Mouse (Mus musculus): ENCODE measurements around the gene Ado. TPM values are rescaled to one million over a fixed set of nuclear protein-coding genes. Genes with fewer than 3 reads are reported as not detected.

The Ado gene
- polyA plus RNA-seq, 1 experiment from 2014 or later = 48.5 TPM

DNA sequence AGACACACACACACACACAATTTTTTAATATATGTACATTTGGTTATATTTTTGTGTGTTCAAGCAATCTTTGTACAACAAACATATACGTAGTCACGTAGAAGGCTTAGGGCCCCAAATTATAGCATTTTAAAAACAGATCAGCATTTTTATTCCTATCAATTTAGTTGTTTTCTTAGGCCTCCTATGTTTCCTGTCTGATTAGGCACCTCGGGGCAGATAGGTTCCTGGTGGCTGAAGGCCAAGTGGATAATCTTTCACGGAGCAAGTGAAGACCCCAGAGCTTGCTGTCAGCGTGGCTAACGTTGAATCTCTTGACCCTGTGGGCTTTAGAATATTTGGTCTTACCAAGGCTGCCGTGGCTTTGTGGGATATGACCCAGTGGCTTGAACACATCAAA lies 20.8 kb upstream of the Ado start:
- Histone ChIP-seq H3K4me2 (ENCODE audit: low read length) (no peak overlapping the region), H3K36me3 (ENCODE audit: control insufficient read depth, insufficient read depth, low read length) (no peaks in the 10 kb centered on the region), H3K4me1 (ENCODE audit: control insufficient read depth in 2 of 2, insufficient read depth in 2 of 2, low read length in 2 of 2) (peaks cover 0 to 9% of the 10 kb centered on the region in 2 experiments; a peak in 3 of 4 replicates), H3K27ac (replicated peaks in 1 of 2; ENCODE audit: control insufficient read depth in 1 of 2, insufficient read depth in 1 of 2, low read depth in 2 of 2, low read length in 2 of 2) (no peak overlapping the region), H3K9me3 (ENCODE audit: control insufficient read depth, low read length) (no peaks in the 10 kb centered on the region), H3K27me3 (ENCODE audit: control insufficient read depth, insufficient read depth, low read length) (no peaks in the 10 kb centered on the region), H3K9ac (ENCODE audit: low read length) (no peak overlapping the region), H3K4me3 (ENCODE audit: control insufficient read depth in 1 of 2, insufficient read depth in 1 of 2, low read depth in 1 of 2, low read length in 2 of 2) (no peak overlapping the region)
- ATAC-seq (ENCODE audit: insufficient number of reproducible peaks, insufficient read depth, low FRiP score, low read depth) = no peak
- WGBS = 49% methylated on average over 7 of the region's 7 CpGs

DNA sequence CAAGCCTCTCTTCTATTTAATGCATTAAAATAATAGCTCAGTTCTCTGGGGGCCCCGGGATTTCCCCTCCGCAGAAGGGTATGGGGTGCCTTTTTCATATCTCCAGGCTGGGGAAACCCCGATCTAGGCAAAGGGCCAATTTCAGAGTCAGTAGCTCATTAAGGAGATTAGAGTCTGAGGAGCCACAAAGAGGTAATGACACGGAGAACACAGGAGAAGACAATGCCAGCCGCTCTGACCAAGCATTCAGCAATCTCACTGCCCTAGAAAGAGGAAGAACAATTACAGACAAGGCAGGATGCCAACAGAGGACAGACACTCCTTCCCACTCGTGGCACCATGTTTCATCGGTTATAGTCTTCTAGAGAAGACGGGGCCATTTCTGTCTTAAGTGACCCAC lies 17.3 kb upstream of the Ado start:
- WGBS = 59% methylated on average over 8 of the region's 8 CpGs
- Histone ChIP-seq H3K9me3 (ENCODE audit: control insufficient read depth, low read length) (no peaks in the 10 kb centered on the region), H3K4me1 (ENCODE audit: control insufficient read depth in 2 of 2, insufficient read depth in 2 of 2, low read length in 2 of 2) (peaks cover 0 to 2% of the 10 kb centered on the region in 2 experiments; a peak in 1 of 4 replicates), H3K4me2 (ENCODE audit: low read length) (no peak overlapping the region), H3K27me3 (ENCODE audit: control insufficient read depth, insufficient read depth, low read length) (no peaks in the 10 kb centered on the region), H3K36me3 (ENCODE audit: control insufficient read depth, insufficient read depth, low read length) (no peaks in the 10 kb centered on the region), H3K27ac (replicated peaks in 1 of 2; ENCODE audit: control insufficient read depth in 1 of 2, insufficient read depth in 1 of 2, low read depth in 2 of 2, low read length in 2 of 2) (no peak overlapping the region), H3K4me3 (ENCODE audit: control insufficient read depth in 1 of 2, insufficient read depth in 1 of 2, low read depth in 1 of 2, low read length in 2 of 2) (no peak overlapping the region), H3K9ac (ENCODE audit: low read length) (no peak overlapping the region)
- ATAC-seq (ENCODE audit: insufficient number of reproducible peaks, insufficient read depth, low FRiP score, low read depth) = no peak

DNA sequence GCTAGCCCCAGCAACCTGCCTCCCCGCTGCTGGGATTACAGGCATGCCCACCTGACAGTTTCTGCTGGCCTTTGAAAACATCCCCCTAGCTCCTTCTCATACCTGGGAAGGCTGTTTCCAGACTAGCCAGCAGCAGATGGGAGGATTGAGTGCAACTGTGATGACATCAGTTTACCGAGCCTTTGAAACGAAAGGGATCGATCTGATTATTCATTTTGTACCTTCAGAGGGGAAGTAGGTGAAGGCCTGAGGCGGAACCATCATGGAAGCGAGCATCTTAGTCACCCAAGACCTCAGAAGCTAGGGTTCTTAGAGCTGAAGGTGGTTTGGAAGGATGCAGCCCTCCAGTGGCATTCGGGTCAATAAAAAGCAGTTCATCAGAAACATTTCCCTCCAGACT lies 15.8 kb upstream of the Ado start:
- no peaks in the 10 kb centered on the region for H3K36me3 ChIP-seq (ENCODE audit: control insufficient read depth, insufficient read depth, low read length)
- H3K27ac ChIP-seq (replicated peaks in 1 of 2; ENCODE audit: control insufficient read depth in 1 of 2, insufficient read depth in 1 of 2, low read depth in 2 of 2, low read length in 2 of 2) = no peak overlapping the region
- no peaks in the 10 kb centered on the region for H3K27me3 ChIP-seq (ENCODE audit: control insufficient read depth, insufficient read depth, low read length)
- no peak for ATAC-seq (ENCODE audit: insufficient number of reproducible peaks, insufficient read depth, low FRiP score, low read depth)
- H3K9me3 ChIP-seq (ENCODE audit: control insufficient read depth, low read length) = no peaks in the 10 kb centered on the region
- WGBS = 86% methylated on average over 7 of the region's 7 CpGs
- no peak overlapping the region for H3K4me3 ChIP-seq (ENCODE audit: control insufficient read depth in 1 of 2, insufficient read depth in 1 of 2, low read depth in 1 of 2, low read length in 2 of 2)
- H3K4me1 ChIP-seq (ENCODE audit: control insufficient read depth in 2 of 2, insufficient read depth in 2 of 2, low read length in 2 of 2) = no peaks in the 10 kb centered on the region
- H3K4me2 ChIP-seq (ENCODE audit: low read length) = no peak overlapping the region
- no peak overlapping the region for H3K9ac ChIP-seq (ENCODE audit: low read length)

DNA sequence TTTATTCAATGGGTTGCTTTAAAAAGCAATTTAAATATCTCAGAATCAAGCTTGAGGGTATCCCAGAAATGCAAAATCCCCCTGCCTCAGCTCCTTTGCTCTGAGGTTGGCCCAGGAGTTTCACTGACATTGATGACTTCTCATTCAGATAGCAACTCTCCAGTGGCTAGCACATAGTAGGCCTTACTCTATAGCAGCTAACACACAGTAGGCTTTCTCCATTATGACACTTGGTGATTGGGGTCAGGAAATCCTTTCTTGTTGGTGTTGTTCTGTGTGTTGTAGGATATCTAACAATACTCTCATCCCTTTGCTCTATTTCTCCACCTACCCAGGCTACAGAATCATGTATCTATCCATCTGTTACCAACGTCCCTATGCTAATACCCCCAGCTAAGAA lies 12.4 kb upstream of the Ado start:
- Histone ChIP-seq H3K4me3 (ENCODE audit: control insufficient read depth in 1 of 2, insufficient read depth in 1 of 2, low read depth in 1 of 2, low read length in 2 of 2) (no peak overlapping the region), H3K4me1 (ENCODE audit: control insufficient read depth in 2 of 2, insufficient read depth in 2 of 2, low read length in 2 of 2) (no peaks in the 10 kb centered on the region; a peak in 1 of 4 replicates), H3K27ac (replicated peaks in 1 of 2; ENCODE audit: control insufficient read depth in 1 of 2, insufficient read depth in 1 of 2, low read depth in 2 of 2, low read length in 2 of 2) (no peak overlapping the region), H3K4me2 (ENCODE audit: low read length) (no peak overlapping the region), H3K36me3 (ENCODE audit: control insufficient read depth, insufficient read depth, low read length) (no peaks in the 10 kb centered on the region), H3K27me3 (ENCODE audit: control insufficient read depth, insufficient read depth, low read length) (no peaks in the 10 kb centered on the region), H3K9ac (ENCODE audit: low read length) (no peak overlapping the region), H3K9me3 (ENCODE audit: control insufficient read depth, low read length) (0 out of 2 replicates have a peak, but pooled peaks cover 7% of the 10 kb centered on the region)
- no peak for ATAC-seq (ENCODE audit: insufficient number of reproducible peaks, insufficient read depth, low FRiP score, low read depth)
- WGBS = 61% methylated on average over 1 of the region's 1 CpGs

DNA sequence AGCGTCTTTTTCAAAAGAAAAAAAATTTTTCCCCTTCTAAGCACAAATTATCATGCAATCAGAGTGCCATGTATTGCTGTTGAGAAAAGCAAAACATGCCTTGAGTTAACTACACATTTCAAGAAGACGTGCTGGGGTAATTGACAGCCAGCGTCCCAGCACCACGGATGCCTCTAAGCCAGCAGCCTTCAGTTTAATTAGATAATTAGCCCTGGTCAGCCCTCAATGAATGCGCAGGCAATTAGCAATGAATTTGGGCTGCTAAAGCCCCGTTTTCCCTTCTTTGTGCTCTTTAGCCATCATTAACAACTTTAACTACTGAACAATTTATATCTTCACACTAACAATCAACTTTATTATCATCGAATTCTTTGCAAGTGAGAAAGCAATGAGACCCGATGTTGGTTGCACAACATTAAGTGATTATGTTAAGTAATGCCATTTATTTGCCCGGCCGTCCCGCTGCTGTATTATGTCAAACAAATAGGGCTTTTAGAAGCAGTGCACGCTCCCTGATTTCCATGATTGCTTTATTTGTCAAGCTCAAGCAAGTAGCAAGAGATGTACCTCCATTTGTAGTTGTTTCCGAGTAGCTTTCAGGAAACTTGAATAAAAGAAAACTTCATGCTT lies 11.1 kb upstream of the Ado start:
- no peak overlapping the region for H3K27ac ChIP-seq (replicated peaks in 1 of 2; ENCODE audit: control insufficient read depth in 1 of 2, insufficient read depth in 1 of 2, low read depth in 2 of 2, low read length in 2 of 2)
- no peaks in the 10 kb centered on the region for H3K27me3 ChIP-seq (ENCODE audit: control insufficient read depth, insufficient read depth, low read length)
- H3K4me1 ChIP-seq (ENCODE audit: control insufficient read depth in 2 of 2, insufficient read depth in 2 of 2, low read length in 2 of 2) = no peaks in the 10 kb centered on the region; a peak in 1 of 4 replicates
- no peak overlapping the region for H3K4me2 ChIP-seq (ENCODE audit: low read length)
- WGBS = 73% methylated on average over 13 of the region's 13 CpGs
- 0 out of 2 replicates have a peak, but pooled peaks cover 7% of the 10 kb centered on the region for H3K9me3 ChIP-seq (ENCODE audit: control insufficient read depth, low read length)
- H3K36me3 ChIP-seq (ENCODE audit: control insufficient read depth, insufficient read depth, low read length) = no peaks in the 10 kb centered on the region
- H3K4me3 ChIP-seq (ENCODE audit: control insufficient read depth in 1 of 2, insufficient read depth in 1 of 2, low read depth in 1 of 2, low read length in 2 of 2) = no peak overlapping the region
- H3K9ac ChIP-seq (ENCODE audit: low read length) = no peak overlapping the region
- ATAC-seq (ENCODE audit: insufficient number of reproducible peaks, insufficient read depth, low FRiP score, low read depth) = no peak

DNA sequence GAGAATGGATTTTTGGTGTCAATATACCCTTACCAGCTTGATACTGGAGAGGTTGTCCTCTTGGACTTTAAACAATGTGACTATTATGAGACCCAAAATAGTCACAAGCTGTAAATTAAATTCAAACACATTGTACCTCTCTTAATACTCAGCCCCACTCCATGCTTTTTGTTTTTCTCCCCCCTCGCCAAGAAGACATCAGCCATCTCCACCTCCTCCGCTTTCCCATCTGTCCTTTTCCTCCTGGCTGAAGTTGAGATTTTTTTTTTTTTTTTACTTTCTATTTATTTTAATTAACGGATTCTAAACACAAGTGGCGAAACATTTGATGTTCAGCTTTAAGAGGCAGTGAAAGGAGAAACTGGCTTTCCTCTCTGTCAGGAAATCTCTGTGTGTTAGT lies 9.3 kb upstream of the Ado start:
- Histone ChIP-seq H3K4me3 (ENCODE audit: control insufficient read depth in 1 of 2, insufficient read depth in 1 of 2, low read depth in 1 of 2, low read length in 2 of 2) (no peak overlapping the region), H3K36me3 (ENCODE audit: control insufficient read depth, insufficient read depth, low read length) (no peaks in the 10 kb centered on the region), H3K27me3 (ENCODE audit: control insufficient read depth, insufficient read depth, low read length) (no peaks in the 10 kb centered on the region), H3K4me2 (ENCODE audit: low read length) (no peak overlapping the region), H3K4me1 (ENCODE audit: control insufficient read depth in 2 of 2, insufficient read depth in 2 of 2, low read length in 2 of 2) (no peaks in the 10 kb centered on the region; a peak in 1 of 4 replicates), H3K9me3 (ENCODE audit: control insufficient read depth, low read length) (0 out of 2 replicates have a peak, but pooled peaks cover 7% of the 10 kb centered on the region), H3K9ac (ENCODE audit: low read length) (no peak overlapping the region), H3K27ac (replicated peaks in 1 of 2; ENCODE audit: control insufficient read depth in 1 of 2, insufficient read depth in 1 of 2, low read depth in 2 of 2, low read length in 2 of 2) (no peak overlapping the region)
- WGBS = 85% methylated on average over 4 of the region's 4 CpGs
- no peak for ATAC-seq (ENCODE audit: insufficient number of reproducible peaks, insufficient read depth, low FRiP score, low read depth)

DNA sequence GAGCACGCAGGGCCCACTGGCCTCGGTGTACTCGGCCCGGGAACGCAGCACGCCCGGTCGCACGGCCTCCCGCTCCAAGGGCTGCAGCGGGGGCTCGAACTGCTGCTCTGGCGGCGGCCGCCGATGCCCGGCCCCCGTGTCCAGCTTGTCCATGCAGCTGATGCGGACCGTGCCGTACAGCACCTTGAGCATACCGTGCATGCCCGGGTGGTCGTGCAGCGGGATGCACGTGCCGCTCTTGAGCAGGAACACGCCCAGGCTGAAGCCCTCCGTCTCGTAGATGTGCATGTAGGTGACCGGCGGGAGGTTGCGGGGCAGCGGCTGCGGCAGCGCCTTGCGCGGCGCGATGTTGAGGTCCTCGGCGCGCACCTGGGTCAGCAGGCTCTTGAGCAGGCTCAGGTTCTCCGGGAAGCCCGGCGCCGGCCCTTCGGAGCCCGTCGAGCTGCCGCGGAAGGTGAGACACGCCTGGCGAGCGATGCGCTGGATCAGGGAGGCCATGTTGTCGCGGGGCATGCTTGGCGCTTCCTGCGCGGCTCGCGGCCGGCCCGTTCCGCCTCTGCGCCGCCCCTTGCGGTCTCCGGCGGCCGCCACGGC lies 397 bp downstream of the Ado start:
- peaks cover 22% of the 10 kb centered on the region; the same call in 1 of the 2 replicates for H3K36me3 ChIP-seq (ENCODE audit: control insufficient read depth, insufficient read depth, low read length)
- peak overlapping the region; percentile 75 to 93 for H3K4me3 ChIP-seq (ENCODE audit: control insufficient read depth in 1 of 2, insufficient read depth in 1 of 2, low read depth in 1 of 2, low read length in 2 of 2)
- H3K4me1 ChIP-seq (ENCODE audit: control insufficient read depth in 2 of 2, insufficient read depth in 2 of 2, low read length in 2 of 2) = peaks cover 4 to 23% of the 10 kb centered on the region in 2 experiments; a peak in 3 of 4 replicates
- no peaks in the 10 kb centered on the region for H3K27me3 ChIP-seq (ENCODE audit: control insufficient read depth, insufficient read depth, low read length)
- peak overlapping the region; percentile 91 to 92 for H3K27ac ChIP-seq (replicated peaks in 1 of 2; ENCODE audit: control insufficient read depth in 1 of 2, insufficient read depth in 1 of 2, low read depth in 2 of 2, low read length in 2 of 2)
- H3K4me2 ChIP-seq (ENCODE audit: low read length) = peak overlapping the region; percentile 97
- under 1% methylated on average over 67 of the region's 73 CpGs for WGBS
- peak overlapping the region; percentile 94 for H3K9ac ChIP-seq (ENCODE audit: low read length)
- H3K9me3 ChIP-seq (ENCODE audit: control insufficient read depth, low read length) = no peaks in the 10 kb centered on the region
- ATAC-seq (ENCODE audit: insufficient number of reproducible peaks, insufficient read depth, low FRiP score, low read depth) = peak; percentile 47
